Mouse (Mus musculus): ENCODE data around the gene Crtac1. TPM values are rescaled to one million over a fixed set of nuclear protein-coding genes. Genes with fewer than 3 reads are reported as not detected.
A peak's percentile ranks its signal among the peaks of the same experiment; 100 is the strongest.

Gene Crtac1
- polyA plus RNA-seq, 1 experiment from 2014 or later = 43.8 TPM

- DNase-seq (ENCODE audit: low spot score) (no peak), ATAC-seq (ENCODE audit: low FRiP score) (no peak)
- H3K4me2 ChIP-seq (replicated peaks) = no peak overlapping the region
- no peaks in the 10 kb centered on the region for H3K36me3 ChIP-seq (replicated peaks; ENCODE audit: control insufficient read depth, insufficient read depth)
- no peaks in the 10 kb centered on the region for H3K27me3 ChIP-seq (ENCODE audit: control insufficient read depth, insufficient read depth, low read length)
- WGBS = 39% methylated on average over 12 of the region's 12 CpGs
- no peak overlapping the region for H3K27ac ChIP-seq
- H3K4me3 ChIP-seq (replicated peaks; ENCODE audit: low read length) = no peak overlapping the region
- no peak overlapping the region for H3K9ac ChIP-seq
- H3K9me3 ChIP-seq (ENCODE audit: control insufficient read depth, low read length) = no peaks in the 10 kb centered on the region
- H3K4me1 ChIP-seq (replicated peaks; ENCODE audit: control insufficient read depth, insufficient read depth, low read length) = peaks cover 16% of the 10 kb centered on the region
Measured at GRCm38 (mm10) chr19:42322357-42323090, 109.1 kb downstream of the Crtac1 start.

- ATAC-seq (ENCODE audit: low FRiP score) = no peak
- 19% methylated on average over 5 of the region's 5 CpGs for WGBS
- peaks cover 22% of the 10 kb centered on the region for H3K4me1 ChIP-seq (replicated peaks; ENCODE audit: control insufficient read depth, insufficient read depth, low read length)
Measured at GRCm38 (mm10) chr19:42321936-42322335, 109.6 kb downstream of the Crtac1 start.

GRCm38 (mm10) chr19:42317648-42318425 is 113.7 kb downstream of the Crtac1 start:
- H3K9me3 ChIP-seq (ENCODE audit: control insufficient read depth, low read length) = no peaks in the 10 kb centered on the region
- peaks cover 31% of the 10 kb centered on the region for H3K4me1 ChIP-seq (replicated peaks; ENCODE audit: control insufficient read depth, insufficient read depth, low read length)
- peak overlapping the region; percentile 62 for H3K27ac ChIP-seq
- no peak overlapping the region for H3K4me3 ChIP-seq (replicated peaks; ENCODE audit: low read length)
- WGBS = 45% methylated on average over 18 of the region's 18 CpGs
- no peaks in the 10 kb centered on the region for H3K36me3 ChIP-seq (replicated peaks; ENCODE audit: control insufficient read depth, insufficient read depth)
- no peak overlapping the region; the same call in none of the 2 replicates for H3K4me2 ChIP-seq (replicated peaks)
- ATAC-seq (ENCODE audit: low FRiP score) (no peak; the same call in 1 of the 2 replicates), DNase-seq (ENCODE audit: low spot score) (peak; percentile 56)
- no peaks in the 10 kb centered on the region for H3K27me3 ChIP-seq (ENCODE audit: control insufficient read depth, insufficient read depth, low read length)
- H3K9ac ChIP-seq = no peak overlapping the region

More at GRCm38 (mm10) chr19:42321936-42322335, 109.6 kb downstream of the Crtac1 start:
- Histone ChIP-seq H3K4me3 (replicated peaks; ENCODE audit: low read length) (no peak overlapping the region), H3K9ac (no peak overlapping the region), H3K36me3 (replicated peaks; ENCODE audit: control insufficient read depth, insufficient read depth) (no peaks in the 10 kb centered on the region), H3K27ac (no peak overlapping the region), H3K4me2 (replicated peaks) (no peak overlapping the region), H3K9me3 (ENCODE audit: control insufficient read depth, low read length) (no peaks in the 10 kb centered on the region), H3K27me3 (ENCODE audit: control insufficient read depth, insufficient read depth, low read length) (no peaks in the 10 kb centered on the region)
- DNase-seq (ENCODE audit: low spot score) = no peak

GRCm38 (mm10) chr19:42316998-42317397 is 114.6 kb downstream of the Crtac1 start:
- H3K9ac ChIP-seq = no peak overlapping the region
- H3K4me3 ChIP-seq (replicated peaks; ENCODE audit: low read length) = no peak overlapping the region
- peak; percentile 72 for DNase-seq (ENCODE audit: low spot score)
- no peaks in the 10 kb centered on the region for H3K9me3 ChIP-seq (ENCODE audit: control insufficient read depth, low read length)
- 40% methylated on average over 8 of the region's 8 CpGs for WGBS
- ATAC-seq (ENCODE audit: low FRiP score) = peak; percentile 69
- H3K4me1 ChIP-seq (replicated peaks; ENCODE audit: control insufficient read depth, insufficient read depth, low read length) = peaks cover 37% of the 10 kb centered on the region
- peak overlapping the region; percentile 62 for H3K27ac ChIP-seq
- no peak overlapping the region; the same call in 1 of the 2 replicates for H3K4me2 ChIP-seq (replicated peaks)
- H3K27me3 ChIP-seq (ENCODE audit: control insufficient read depth, insufficient read depth, low read length) = no peaks in the 10 kb centered on the region
- no peaks in the 10 kb centered on the region for H3K36me3 ChIP-seq (replicated peaks; ENCODE audit: control insufficient read depth, insufficient read depth)

- H3K4me1 ChIP-seq (replicated peaks; ENCODE audit: control insufficient read depth, insufficient read depth, low read length) = peaks cover 40% of the 10 kb centered on the region
- H3K27ac ChIP-seq = peak overlapping the region; percentile 62
- WGBS = 77% methylated on average over 2 of the region's 2 CpGs
- H3K9ac ChIP-seq = no peak overlapping the region
- DNase-seq (ENCODE audit: low spot score) (peak; percentile 50), ATAC-seq (ENCODE audit: low FRiP score) (peak; percentile 18; the same call in 1 of the 2 replicates)
- no peak overlapping the region for H3K4me2 ChIP-seq (replicated peaks)
- no peak overlapping the region for H3K4me3 ChIP-seq (replicated peaks; ENCODE audit: low read length)
- H3K9me3 ChIP-seq (ENCODE audit: control insufficient read depth, low read length) = no peaks in the 10 kb centered on the region
- H3K27me3 ChIP-seq (ENCODE audit: control insufficient read depth, insufficient read depth, low read length) = no peaks in the 10 kb centered on the region
- no peaks in the 10 kb centered on the region for H3K36me3 ChIP-seq (replicated peaks; ENCODE audit: control insufficient read depth, insufficient read depth)
Measured at GRCm38 (mm10) chr19:42316525-42316924, 115.1 kb downstream of the Crtac1 start.

- H3K9me3 ChIP-seq (ENCODE audit: control insufficient read depth, low read length) = no peaks in the 10 kb centered on the region
- 0% methylated on average over 1 of the region's 1 CpGs for WGBS
- peak; percentile 59; the same call in 1 of the 2 replicates for ATAC-seq (ENCODE audit: low FRiP score)
Measured at GRCm38 (mm10) chr19:42315914-42316313, 115.7 kb downstream of the Crtac1 start.

GRCm38 (mm10) chr19:42315070-42315679 is 116.4 kb downstream of the Crtac1 start:
- no peak for ATAC-seq (ENCODE audit: low FRiP score)
- no peaks in the 10 kb centered on the region for H3K9me3 ChIP-seq (ENCODE audit: control insufficient read depth, low read length)
- no peak overlapping the region for H3K4me3 ChIP-seq (replicated peaks; ENCODE audit: low read length)
- DNase-seq (ENCODE audit: low spot score) = no peak
- WGBS = 46% methylated on average over 6 of the region's 6 CpGs
- H3K9ac ChIP-seq = no peak overlapping the region
- H3K4me2 ChIP-seq (replicated peaks) = no peak overlapping the region
- no peaks in the 10 kb centered on the region for H3K27me3 ChIP-seq (ENCODE audit: control insufficient read depth, insufficient read depth, low read length)
- H3K36me3 ChIP-seq (replicated peaks; ENCODE audit: control insufficient read depth, insufficient read depth) = no peaks in the 10 kb centered on the region
- peaks cover 43% of the 10 kb centered on the region for H3K4me1 ChIP-seq (replicated peaks; ENCODE audit: control insufficient read depth, insufficient read depth, low read length)
- peak overlapping the region; percentile 22 for H3K27ac ChIP-seq

More at GRCm38 (mm10) chr19:42315914-42316313, 115.7 kb downstream of the Crtac1 start:
- peak overlapping the region; percentile 62 for H3K27ac ChIP-seq
- no peak overlapping the region for H3K4me3 ChIP-seq (replicated peaks; ENCODE audit: low read length)
- no peak overlapping the region for H3K9ac ChIP-seq
- DNase-seq (ENCODE audit: low spot score) = peak; percentile 92
- H3K36me3 ChIP-seq (replicated peaks; ENCODE audit: control insufficient read depth, insufficient read depth) = no peaks in the 10 kb centered on the region
- no peak overlapping the region for H3K4me2 ChIP-seq (replicated peaks)
- no peaks in the 10 kb centered on the region for H3K27me3 ChIP-seq (ENCODE audit: control insufficient read depth, insufficient read depth, low read length)
- peaks cover 43% of the 10 kb centered on the region for H3K4me1 ChIP-seq (replicated peaks; ENCODE audit: control insufficient read depth, insufficient read depth, low read length)

- no peak for ATAC-seq (ENCODE audit: low FRiP score)
- Histone ChIP-seq H3K9me3 (ENCODE audit: control insufficient read depth, low read length) (no peaks in the 10 kb centered on the region), H3K4me3 (replicated peaks; ENCODE audit: low read length) (no peak overlapping the region), H3K4me1 (replicated peaks; ENCODE audit: control insufficient read depth, insufficient read depth, low read length) (peaks cover 26% of the 10 kb centered on the region), H3K27me3 (ENCODE audit: control insufficient read depth, insufficient read depth, low read length) (no peaks in the 10 kb centered on the region), H3K36me3 (replicated peaks; ENCODE audit: control insufficient read depth, insufficient read depth) (no peaks in the 10 kb centered on the region), H3K9ac (no peak overlapping the region), H3K27ac (peak overlapping the region; percentile 53; the same call in 1 of the 2 replicates), H3K4me2 (replicated peaks) (no peak overlapping the region)
- DNase-seq (ENCODE audit: low spot score) = peak; percentile 74
- WGBS = 61% methylated on average over 3 of the region's 3 CpGs
Measured at GRCm38 (mm10) chr19:42312191-42312590, 119.4 kb downstream of the Crtac1 start.

- Histone ChIP-seq H3K9ac (no peak overlapping the region), H3K27ac (peak overlapping the region; percentile 53; the same call in 1 of the 2 replicates), H3K4me2 (replicated peaks) (no peak overlapping the region), H3K36me3 (replicated peaks; ENCODE audit: control insufficient read depth, insufficient read depth) (no peaks in the 10 kb centered on the region), H3K9me3 (ENCODE audit: control insufficient read depth, low read length) (no peaks in the 10 kb centered on the region), H3K4me1 (replicated peaks; ENCODE audit: control insufficient read depth, insufficient read depth, low read length) (peaks cover 26% of the 10 kb centered on the region), H3K4me3 (replicated peaks; ENCODE audit: low read length) (no peak overlapping the region), H3K27me3 (ENCODE audit: control insufficient read depth, insufficient read depth, low read length) (no peaks in the 10 kb centered on the region)
- ATAC-seq (ENCODE audit: low FRiP score) (no peak), DNase-seq (ENCODE audit: low spot score) (no peak)
- WGBS = 51% methylated on average over 2 of the region's 2 CpGs
Measured at GRCm38 (mm10) chr19:42311332-42311731, 120.3 kb downstream of the Crtac1 start.
